Mouse (Mus musculus): ENCODE results near the gene Tmem207.
A peak's percentile ranks its signal among the peaks of the same experiment; 100 is the strongest.
"Not testable (repeated sequence)": the region's sequence is repeated elsewhere in the genome, so short reads cannot be mapped to it uniquely, and the experiment has no call there.

The Tmem207 gene

DNA sequence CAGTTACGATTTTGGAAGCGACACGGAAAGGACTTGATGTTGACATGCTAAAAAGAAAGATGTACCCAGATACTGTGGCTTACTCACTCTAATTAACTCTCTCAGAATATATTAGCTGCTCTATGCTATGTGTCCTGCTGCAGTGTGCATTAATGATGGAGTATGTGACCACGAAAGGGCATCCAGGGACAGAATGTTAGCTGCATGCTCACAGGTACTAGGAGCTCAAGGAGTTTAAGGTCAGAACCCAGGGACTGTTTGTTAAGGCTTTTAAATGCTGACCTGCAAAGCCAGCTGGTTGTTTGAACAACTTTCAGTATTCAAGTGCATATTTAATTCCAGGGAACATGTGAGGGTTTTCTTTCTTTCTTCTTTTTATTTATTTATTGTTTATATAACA, at the start of gene Tmem207:
Gene Tmem207, minus strand, starts transcription at position 101 of the 400 bp plus-strand sequence.
- no peak for DNase-seq (ENCODE audit: low read depth, low spot score)

- no peak for DNase-seq (ENCODE audit: low read depth, low spot score)
Observed at GRCm38 (mm10) chr16:26574173-26574572, 47.6 kb upstream of the Tmem207 start.

- no peak for DNase-seq (ENCODE audit: low read depth, low spot score)
Observed at GRCm38 (mm10) chr16:26571836-26572235, 45.3 kb upstream of the Tmem207 start.

DNA sequence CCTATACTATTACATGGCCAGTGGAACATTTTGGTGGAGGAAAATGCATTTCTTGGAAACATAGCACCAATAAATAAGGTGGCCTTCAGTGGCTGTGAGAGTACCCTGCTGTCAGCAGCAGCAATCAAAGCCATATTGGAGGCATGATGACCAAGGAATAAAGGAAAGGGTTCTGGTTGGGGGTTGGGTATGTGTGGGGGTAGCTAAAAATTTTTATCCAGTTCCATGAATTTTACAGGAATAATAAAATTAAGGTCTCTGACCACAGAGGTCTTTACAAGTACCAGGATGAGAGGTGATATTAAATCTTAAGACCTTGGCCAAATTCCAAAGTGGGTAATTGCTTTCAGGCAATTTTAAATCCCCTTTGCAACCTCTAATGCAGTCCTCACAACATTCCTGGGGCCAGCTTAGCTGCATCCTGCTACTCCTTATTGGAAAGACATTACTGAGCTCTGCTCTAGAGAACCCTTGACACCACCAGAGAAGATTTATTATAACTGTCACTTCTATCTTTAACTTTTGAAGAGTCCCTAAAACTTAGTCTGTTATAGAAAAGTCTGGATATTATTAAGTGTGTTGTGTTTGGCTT, 42.9 kb upstream of the Tmem207 start:
- DNase-seq (ENCODE audit: low read depth, low spot score) = no peak

- DNase-seq (ENCODE audit: low read depth, low spot score) = no peak
Observed at GRCm38 (mm10) chr16:26562771-26563170, 36.2 kb upstream of the Tmem207 start.

DNA sequence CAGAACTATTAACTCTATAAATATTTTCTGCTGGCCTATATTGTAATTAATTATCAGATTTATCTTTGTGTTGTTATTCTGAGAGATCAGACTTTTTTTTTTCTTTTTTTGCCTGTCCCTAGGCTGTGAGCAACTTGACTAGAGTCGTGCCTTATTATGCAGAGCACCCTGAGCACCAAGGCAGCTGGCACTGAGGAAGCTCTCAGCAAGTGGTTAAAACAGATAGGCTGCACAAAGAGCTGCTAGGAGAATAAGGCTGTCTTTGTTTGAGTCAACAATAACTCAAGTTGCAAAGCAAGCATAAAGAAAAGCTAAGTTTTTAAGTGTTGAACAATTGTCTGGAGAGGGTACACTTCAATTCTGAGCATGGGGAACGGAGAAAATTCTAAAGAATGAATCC, 35.2 kb upstream of the Tmem207 start:
- no peak for DNase-seq (ENCODE audit: low read depth, low spot score)

DNA sequence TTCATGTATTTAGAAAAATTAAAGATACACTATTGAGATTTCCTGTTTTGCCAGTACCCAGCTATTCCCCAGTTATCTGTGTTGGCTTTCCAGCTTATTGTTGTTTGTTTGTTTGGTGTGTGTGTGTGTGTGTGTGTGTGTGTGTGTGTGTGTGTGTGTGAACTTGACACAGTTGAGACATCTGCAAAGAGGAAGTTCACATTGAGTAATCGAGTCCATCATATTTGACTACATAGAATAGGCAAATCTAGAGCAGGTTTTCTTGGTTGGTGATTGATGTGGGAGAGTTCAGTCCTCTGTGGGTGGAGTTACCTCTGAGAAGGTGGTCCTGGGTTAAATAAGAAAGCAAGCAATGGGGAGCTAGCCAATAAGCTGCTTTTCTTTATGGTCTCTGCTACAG, 32.2 kb upstream of the Tmem207 start:
- no peak for DNase-seq (ENCODE audit: low read depth, low spot score)

DNA sequence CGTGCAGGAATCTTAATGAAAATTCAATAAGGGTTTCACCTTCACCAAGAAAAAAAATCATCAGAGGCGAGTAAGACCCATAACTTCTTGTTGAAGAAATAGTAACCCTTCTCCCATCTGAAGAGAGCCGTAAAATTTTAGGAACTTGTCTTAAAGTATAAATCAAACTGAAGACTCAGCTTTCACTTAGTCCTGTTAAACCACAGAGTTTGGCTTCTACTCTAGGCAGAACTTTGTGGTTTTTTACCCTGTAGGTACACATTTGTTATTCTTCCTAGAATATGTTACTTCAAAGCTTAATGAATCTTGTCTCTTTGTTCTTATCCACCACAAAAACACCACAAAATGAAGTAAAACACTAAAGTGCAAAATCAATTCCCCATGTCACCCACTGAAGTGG, 25.7 kb upstream of the Tmem207 start:
- no peak for DNase-seq (ENCODE audit: low read depth, low spot score)

- DNase-seq (ENCODE audit: low read depth, low spot score) = no peak
Observed at GRCm38 (mm10) chr16:26549221-26549620, 22.7 kb upstream of the Tmem207 start.

DNA sequence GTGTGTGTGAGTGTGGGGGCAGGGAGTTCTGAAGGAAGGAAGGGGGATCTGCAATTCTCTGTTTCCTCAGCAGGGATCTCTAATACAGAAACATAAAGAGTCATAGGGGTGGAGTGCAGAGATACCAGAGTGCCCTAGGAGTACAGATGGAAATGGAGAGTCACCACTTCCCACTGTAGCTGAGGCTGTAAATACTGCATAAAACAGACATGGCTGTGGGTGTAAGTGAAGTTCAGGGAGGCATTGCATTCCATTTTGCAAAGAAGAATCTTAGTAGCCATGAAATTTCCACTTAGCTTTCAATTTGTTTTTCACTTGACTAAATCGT, 20.3 kb upstream of the Tmem207 start:
- DNase-seq (ENCODE audit: low read depth, low spot score) = no peak

GRCm38 (mm10) chr16:26546170-26546878, 19.8 kb upstream of the Tmem207 start:
- no peak for DNase-seq (ENCODE audit: low read depth, low spot score)

GRCm38 (mm10) chr16:26532287-26532686, 5.7 kb upstream of the Tmem207 start:
- no peak for DNase-seq (ENCODE audit: low read depth, low spot score)

- DNase-seq (ENCODE audit: low read depth, low spot score) = no peak
Observed at GRCm38 (mm10) chr16:26530451-26530850, 3.9 kb upstream of the Tmem207 start.

DNA sequence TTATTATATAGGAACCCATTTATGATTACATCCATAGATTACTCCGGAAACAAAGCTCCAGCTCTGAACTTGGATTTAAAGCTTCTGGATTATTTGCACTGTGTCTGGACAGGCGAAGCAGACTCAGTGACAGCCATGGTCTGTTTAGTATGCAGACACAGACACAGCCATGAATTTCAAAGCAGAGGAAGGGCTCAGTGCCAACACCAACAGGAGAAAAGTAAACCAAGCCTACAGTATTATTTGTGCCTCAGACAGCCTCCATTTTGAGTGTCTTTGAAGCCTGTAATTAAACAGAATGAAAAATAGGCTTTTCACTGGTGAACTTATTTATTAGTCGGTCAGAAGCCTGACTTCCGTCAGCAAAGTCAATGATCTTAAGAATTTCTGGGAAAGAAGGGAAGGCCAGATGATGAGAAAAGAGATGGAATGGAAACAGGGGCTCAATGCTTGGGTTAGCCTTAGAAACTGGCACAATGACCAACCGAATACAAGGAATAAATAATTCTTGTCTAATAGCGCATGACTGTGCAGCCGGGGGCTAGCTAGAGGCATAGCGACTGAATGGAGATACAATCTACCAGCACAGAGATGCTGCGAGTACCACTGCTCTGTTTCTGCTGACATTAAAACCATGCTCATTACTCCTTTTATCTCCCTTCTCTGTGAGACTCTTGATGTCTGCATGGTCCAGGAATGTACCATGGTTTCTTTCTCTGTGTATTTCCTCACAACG, 1.5 kb upstream of the Tmem207 start:
- no peak for DNase-seq (ENCODE audit: low read depth, low spot score)

GRCm38 (mm10) chr16:26525832-26526231, 737 bp downstream of the Tmem207 start:
- no peak for DNase-seq (ENCODE audit: low read depth, low spot score)

DNA sequence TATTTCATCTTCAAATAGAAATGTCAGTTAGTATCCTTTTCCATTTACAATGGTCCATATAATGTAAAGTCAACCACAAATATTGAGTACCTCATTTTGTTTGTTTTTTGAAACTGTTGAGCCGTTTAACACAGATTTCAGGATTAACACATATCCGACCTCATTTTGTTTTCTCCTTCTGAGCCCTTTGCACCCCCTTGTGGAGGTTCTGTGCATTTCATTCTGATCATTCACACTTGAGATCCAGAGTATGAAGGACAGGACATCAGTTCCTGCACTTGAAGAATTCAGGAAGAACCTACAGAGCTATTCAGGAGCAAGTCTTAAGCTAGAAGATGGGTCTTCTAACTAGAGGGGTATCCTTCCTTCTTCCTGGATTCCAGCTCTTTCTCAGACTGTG, 7.0 kb downstream of the Tmem207 start:
- peak; percentile 20 for DNase-seq (ENCODE audit: low read depth, low spot score)

DNA sequence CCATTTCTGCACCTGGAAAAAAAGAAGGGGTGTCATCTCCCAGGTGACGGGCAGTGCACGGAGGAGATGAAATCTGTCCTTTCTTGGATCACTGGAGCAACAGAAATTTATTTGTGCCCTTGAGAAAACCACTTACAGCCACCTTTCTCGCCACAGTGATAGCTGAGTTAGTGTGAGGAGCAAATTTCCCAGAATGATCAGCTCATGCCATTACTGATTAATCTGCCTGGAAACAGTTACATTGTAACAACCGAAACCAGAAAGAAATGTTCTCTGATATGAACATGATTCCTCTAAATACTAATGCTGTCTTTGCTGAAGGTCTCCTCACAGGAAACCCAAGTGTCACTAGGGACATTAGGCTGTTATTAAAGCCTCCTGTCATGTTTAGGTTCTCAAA, 21.6 kb downstream of the Tmem207 start:
- DNase-seq (ENCODE audit: low read depth, low spot score) = no peak

DNA sequence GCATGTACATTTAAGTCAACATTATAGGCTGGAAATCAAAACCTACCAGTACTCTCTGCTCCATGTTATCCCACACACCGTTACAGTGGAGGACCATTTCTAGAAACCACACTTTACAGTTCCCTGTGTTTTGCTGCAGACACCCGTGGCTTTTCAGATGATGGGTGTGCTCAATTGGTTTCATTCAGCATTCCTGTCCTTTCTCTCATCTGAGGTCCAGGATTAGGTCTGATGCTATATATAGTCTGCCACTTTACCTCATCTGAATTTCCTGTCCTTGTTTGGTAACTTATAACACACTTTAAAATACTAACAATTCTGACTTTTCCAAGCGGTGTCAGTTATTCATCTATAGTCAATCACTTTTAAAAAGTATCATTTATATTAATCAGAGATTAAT, 25.8 kb downstream of the Tmem207 start:
- DNase-seq (ENCODE audit: low read depth, low spot score) = no peak

GRCm38 (mm10) chr16:26499705-26500104, 26.9 kb downstream of the Tmem207 start:
- not testable (repeated sequence) for DNase-seq (ENCODE audit: low read depth, low spot score)

GRCm38 (mm10) chr16:26495721-26496120, 30.8 kb downstream of the Tmem207 start:
- no peak for DNase-seq (ENCODE audit: low read depth, low spot score)

GRCm38 (mm10) chr16:26471254-26471653, 55.3 kb downstream of the Tmem207 start:
- no peak for DNase-seq (ENCODE audit: low read depth, low spot score)

DNA sequence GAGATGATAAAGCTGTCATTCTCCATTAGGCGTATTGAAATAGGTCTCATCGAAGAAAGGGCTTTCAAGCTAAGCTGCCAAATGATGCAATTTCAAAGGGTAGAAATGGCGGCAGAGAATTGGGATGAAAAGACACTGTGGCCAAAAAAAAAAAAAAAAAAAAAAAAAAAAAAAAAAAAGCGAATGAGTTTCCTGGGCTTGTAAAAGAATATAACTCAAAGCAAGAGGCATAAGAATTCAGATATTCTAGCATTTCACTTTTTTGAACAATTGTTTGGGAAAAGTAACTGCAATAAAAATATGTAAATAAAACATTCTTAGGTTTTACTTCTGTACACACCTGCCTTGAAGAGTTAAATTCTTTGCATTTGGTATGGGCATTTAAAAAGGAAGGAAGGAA, 60.0 kb downstream of the Tmem207 start:
- DNase-seq (ENCODE audit: low read depth, low spot score) = no peak

- no peak for DNase-seq (ENCODE audit: low read depth, low spot score)
Observed at GRCm38 (mm10) chr16:26462835-26463234, 63.7 kb downstream of the Tmem207 start, which contains the start of gene Cldn16. Cldn16 (plus strand) TSS chr16:26463135.

Measured in WW6 (cell line).